8 mouse cellular contexts compared by ENCODE assay signal in genomic region chr9:108853635-108854240, GRCm38 (mm10). TPM values are rescaled to one million over a fixed set of nuclear protein-coding genes. Genes with fewer than 3 reads are reported as not detected.
DNase-seq lines count a peak whose midpoint lies in the region; ATAC-seq and TF ChIP-seq lines count a peak whose summit lies in the region.

No protein-coding gene starts in this region.

- no peaks in the 10 kb centered on the region for H3K27me3 ChIP-seq in Patski
- no peaks in the 10 kb centered on the region for H3K27me3 ChIP-seq in lung, embryonic 16.5 days (ENCODE audit: control insufficient read depth, insufficient read depth, low read depth, low read length)

- TF ChIP-seq CTCF in Patski (IDR thresholded peaks at IDR 0.05) = no peak
- peak; percentile 81 for TF ChIP-seq CTCF in layer of hippocampus, adult 2 months (conservative IDR thresholded peaks at IDR 0.05)

- H3K4me2 ChIP-seq in lung, embryonic 16.5 days (ENCODE audit: low read depth, low read length) = peak overlapping the region; percentile 89

- peak overlapping the region; percentile 91 for H3K27ac ChIP-seq in layer of hippocampus, adult 2 months
- peak overlapping the region; percentile 94 for H3K27ac ChIP-seq in lung, embryonic 16.5 days (ENCODE audit: low read length)

- H3K9ac ChIP-seq in lung, embryonic 16.5 days (ENCODE audit: low read length) = peak overlapping the region; percentile 75

- peaks cover 18% of the 10 kb centered on the region for H3K4me1 ChIP-seq in lung, embryonic 16.5 days (replicated peaks; ENCODE audit: control insufficient read depth, insufficient read depth, low read length)

- ATAC-seq in Patski = peak; percentile 93
- ATAC-seq in lung, embryonic 16.5 days (ENCODE audit: low read depth) = peak; percentile 94

- POLR2A ChIA-PET in Patski (lab: Charles Lee) = interaction anchor here (0.7 to 0.8 kb wide), 2 partner anchors 66 to 71 kb away, joined by 4 to 6 read pairs; no protein-coding TSS in a partner anchor

- WGBS in lung, embryonic 16.5 days = 2% methylated on average over 25 of the region's 25 CpGs

- peak; percentile 79 for DNase-seq in Patski (ENCODE audit: low read depth, low spot score)
- DNase-seq in cerebellum, adult 9-10 months = peak; percentile 97
- peak; percentile 95 for DNase-seq in forelimb bud, embryonic 11.5 days (ENCODE audit: low read depth, low spot score)
- DNase-seq in heart, postnatal 4 days = peak; percentile 93
- peak; percentile 91 to 94 for DNase-seq in layer of hippocampus, adult 2 months (ENCODE audit: low spot score in 2 of 2)
- DNase-seq in retina, adult 2 months (ENCODE audit: low read depth, low spot score) = peak; percentile 74
- peak; percentile 87 to 89 for DNase-seq in thymus, postnatal 36 days

- no peaks in the 10 kb centered on the region for H3K36me3 ChIP-seq in lung, embryonic 16.5 days (ENCODE audit: control insufficient read depth, insufficient read depth, low read length)

- in situ Hi-C loops in Patski (cut with MboI; ENCODE audit: low pct_unique_long_range_greater_than_20kb) = no loop called here

- CTCF ChIA-PET in Patski (lab: Charles Lee) = no interaction called here

- H3K4me3 ChIP-seq in layer of hippocampus, adult 2 months = peak overlapping the region; percentile 96
- H3K4me3 ChIP-seq in lung, embryonic 16.5 days (ENCODE audit: low read length) = peak overlapping the region; percentile 86

- no peaks in the 10 kb centered on the region for H3K9me3 ChIP-seq in lung, embryonic 16.5 days (ENCODE audit: control insufficient read depth, low read length)

RNA-seq across cellular contexts. Expression of gene Slc26a6, which starts 0.7 kb away (rescaled TPM):
- polyA plus RNA-seq in Patski (2021) = 7.8 TPM
- total RNA-seq in heart, postnatal 4 days (2021) = 10 to 100 TPM in 1 of 2 experiments, 1 to 10 TPM in 1; 8.4 to 10.1 TPM
- 10 to 100 TPM; 16.6 to 22.3 TPM for total RNA-seq in layer of hippocampus, adult 2 months (2021)
- 10.0 and 11.2 TPM in 2 replicates for polyA plus RNA-seq in lung, embryonic 16.5 days (2015; fragmentation: Nextera tagmentation; extraction: Ambion mirVana)

RNA-seq across cellular contexts. Expression of gene Celsr3, which starts 27.6 kb away (rescaled TPM):
- polyA plus RNA-seq in Patski (2021) = 0.06 TPM
- total RNA-seq in heart, postnatal 4 days (2021) = under 1 TPM; 0.07 TPM
- total RNA-seq in layer of hippocampus, adult 2 months (2021) = 10 to 100 TPM; 66.4 to 79.6 TPM
- 0.11 and 0.14 TPM in 2 replicates for polyA plus RNA-seq in lung, embryonic 16.5 days (2015; fragmentation: Nextera tagmentation; extraction: Ambion mirVana)

RNA-seq across cellular contexts. Expression of gene Nckipsd, which starts 45.6 kb away (rescaled TPM):
- polyA plus RNA-seq in Patski (2021) = 15.9 TPM
- 1 to 10 TPM; 8.1 to 8.2 TPM for total RNA-seq in heart, postnatal 4 days (2021)
- total RNA-seq in layer of hippocampus, adult 2 months (2021) = 10 to 100 TPM; 68.8 to 71.3 TPM
- 13.2 and 15.4 TPM in 2 replicates for polyA plus RNA-seq in lung, embryonic 16.5 days (2015; fragmentation: Nextera tagmentation; extraction: Ambion mirVana)

Comparison
In these comparisons a context has a peak if more than half of its experiments do, and no peak if none do; other contexts are left out.
1. Peak in every context shown above with its lines: DNase-seq, ATAC-seq, H3K4me3 ChIP-seq and H3K27ac ChIP-seq.
2. RNA of gene Celsr3, which starts 27.6 kb away (total RNA-seq): 66.4 to 79.6 TPM in layer of hippocampus, adult 2 months; 0.07 TPM in heart, postnatal 4 days; every median in the first group is over 10 times any median in the second.
3. RNA of gene Nckipsd, which starts 45.6 kb away (total RNA-seq): 68.8 to 71.3 TPM in layer of hippocampus, adult 2 months; 8.1 to 8.2 TPM in heart, postnatal 4 days; every median in the first group is over 4 times any median in the second.